Mouse (Mus musculus): ENCODE data around the gene Pknox2.

- no peak for TF ChIP-seq CTCF (IDR thresholded peaks at IDR 0.05; ENCODE audit: control insufficient read depth, insufficient read depth, low read length)
- TF ChIP-seq POLR2A (IDR thresholded peaks at IDR 0.05; ENCODE audit: borderline replicate concordance, control insufficient read depth, low read depth, low read length): no peak
These were observed 290.9 kb downstream of the Pknox2 start for GRCm38 (mm10) chr9:36856351-36856750.

Data from bone marrow, adult 2 months (tissue).